Mouse (Mus musculus): ENCODE measurements at regions not wholly inside any gene's neighbourhood (a gene's known extent, or its start where the extent isn't known, plus 50 kb on each side); places are given as distances from the start of the nearest gene placed in this dataset.
A peak's percentile ranks its signal among the peaks of the same experiment; 100 is the strongest.

DNA sequence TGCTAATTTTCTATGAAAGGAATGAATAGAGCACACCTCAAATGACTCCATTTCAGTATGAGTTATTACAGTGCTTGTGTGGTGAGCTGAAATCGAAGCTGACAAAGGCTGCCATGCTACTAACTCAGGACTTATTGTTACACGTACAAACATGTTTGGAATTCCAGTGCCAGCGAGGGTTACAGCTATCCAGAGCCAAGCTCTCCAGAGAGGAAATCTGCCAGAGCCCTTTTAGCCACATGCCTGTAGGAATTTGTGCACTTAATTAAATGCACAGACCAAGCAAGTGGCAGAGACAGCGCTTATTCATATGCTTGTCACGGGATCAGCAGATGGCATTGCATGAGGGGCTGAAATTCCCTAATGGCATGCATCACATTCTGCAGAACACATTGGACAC, 386.4 kb upstream of the Sash1 start:
- H3K36me3 ChIP-seq (ENCODE audit: poor library complexity, severe bottlenecking), result no peaks in the 10 kb centered on the region
- H3K4me3 ChIP-seq, result no peak overlapping the region
- H3K4me1 ChIP-seq, result peaks cover 25% of the 10 kb centered on the region
- peak; percentile 95 for ATAC-seq
- H3K9ac ChIP-seq, result no peak overlapping the region
- WGBS, result 12% methylated on average over 5 of the region's 5 CpGs
- H3K27ac ChIP-seq, result peak overlapping the region; percentile 55
- H3K4me2 ChIP-seq, result peak overlapping the region; percentile 31
- no peaks in the 10 kb centered on the region for H3K9me3 ChIP-seq (replicated peaks)
- no peaks in the 10 kb centered on the region for H3K27me3 ChIP-seq

DNA sequence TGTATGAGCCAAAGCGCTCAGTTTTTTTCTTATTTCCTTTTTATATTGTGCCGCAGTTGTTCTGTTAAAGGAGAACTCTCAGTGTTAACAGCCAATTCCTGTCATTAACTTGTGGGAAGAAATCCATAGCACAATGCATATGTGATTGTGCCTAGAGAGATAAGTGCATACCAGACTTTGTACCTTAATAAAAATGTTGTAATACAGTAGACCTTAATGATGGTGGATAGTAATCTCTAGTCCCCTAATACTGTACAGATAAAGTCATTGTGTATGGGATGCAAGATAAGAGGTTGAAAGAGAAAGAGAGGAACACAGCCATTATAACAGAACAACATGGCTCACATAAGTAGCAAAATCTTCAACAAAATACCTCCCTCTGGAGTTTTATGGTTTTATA, 379.7 kb upstream of the Sash1 start:
- ATAC-seq, result no peak
- no peaks in the 10 kb centered on the region for H3K27me3 ChIP-seq
- H3K4me3 ChIP-seq, result no peak overlapping the region
- H3K9me3 ChIP-seq (replicated peaks), result no peaks in the 10 kb centered on the region
- no peak overlapping the region for H3K27ac ChIP-seq
- no peak overlapping the region for H3K4me2 ChIP-seq
- H3K9ac ChIP-seq, result no peak overlapping the region
- WGBS, result 94% methylated on average over 2 of the region's 2 CpGs
- H3K36me3 ChIP-seq (ENCODE audit: poor library complexity, severe bottlenecking), result no peaks in the 10 kb centered on the region
- H3K4me1 ChIP-seq, result no peaks in the 10 kb centered on the region

DNA sequence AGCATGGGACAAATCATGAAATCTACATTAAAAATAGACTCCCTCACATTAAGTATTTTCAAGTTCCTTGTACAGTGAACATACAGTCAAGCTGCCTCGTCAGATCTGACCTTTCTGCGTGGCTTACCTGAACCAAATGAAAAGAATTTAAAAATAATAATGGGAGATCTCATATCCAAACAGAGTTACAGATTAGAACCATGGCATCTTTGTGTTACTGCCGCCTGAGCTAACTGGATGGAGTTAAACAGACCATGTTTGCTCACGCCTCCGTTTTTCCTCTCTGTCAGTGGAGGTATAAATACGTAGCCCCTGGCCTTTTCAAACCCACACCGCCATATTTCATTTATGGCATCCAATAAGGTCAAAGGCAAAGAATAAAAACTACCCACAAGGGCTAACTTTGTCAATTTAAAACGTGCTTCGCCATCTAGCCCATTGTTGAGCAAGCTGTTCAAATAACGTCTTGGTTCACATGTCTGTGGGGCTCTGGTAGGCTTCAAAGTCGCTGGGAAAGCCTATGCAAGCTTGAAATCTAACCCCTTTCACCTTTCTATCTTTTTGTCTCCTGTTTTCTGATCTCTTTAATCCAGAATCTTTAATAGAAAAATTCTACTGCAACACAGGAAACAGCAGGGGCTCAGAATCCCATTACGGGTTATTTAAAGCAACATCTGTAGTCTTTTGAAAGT, 378.6 kb upstream of the Sash1 start:
- Histone ChIP-seq H3K4me1 (no peaks in the 10 kb centered on the region), H3K36me3 (ENCODE audit: poor library complexity, severe bottlenecking) (no peaks in the 10 kb centered on the region), H3K4me3 (no peak overlapping the region), H3K27ac (no peak overlapping the region), H3K9ac (no peak overlapping the region), H3K9me3 (replicated peaks) (no peaks in the 10 kb centered on the region), H3K27me3 (no peaks in the 10 kb centered on the region), H3K4me2 (no peak overlapping the region)
- peak; percentile 50; the same call in 1 of the 2 replicates for ATAC-seq
- 58% methylated on average over 12 of the region's 12 CpGs for WGBS

DNA sequence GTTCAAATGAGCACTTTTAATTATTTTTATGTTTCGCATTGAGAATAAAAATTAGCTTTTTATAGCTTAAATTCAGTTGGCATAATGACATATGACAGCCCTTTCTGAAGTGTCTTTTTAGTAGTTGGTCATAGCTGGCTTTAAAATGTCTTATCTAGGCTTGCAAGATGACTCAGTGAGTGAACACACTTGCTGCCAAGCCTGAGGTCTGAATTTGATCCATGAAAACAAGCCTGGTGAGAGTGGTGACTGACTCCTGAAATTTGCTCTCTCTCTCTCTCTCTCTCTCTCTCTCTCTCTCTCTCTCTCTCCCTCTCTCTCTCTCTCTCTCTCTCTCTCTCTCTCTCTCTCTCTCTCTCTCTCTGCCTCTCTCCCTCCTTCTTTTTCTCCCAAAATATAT, 372.8 kb upstream of the Sash1 start:
- no peak overlapping the region for H3K27ac ChIP-seq
- H3K4me2 ChIP-seq, result no peak overlapping the region
- no peaks in the 10 kb centered on the region for H3K4me1 ChIP-seq
- H3K9ac ChIP-seq, result no peak overlapping the region
- no peaks in the 10 kb centered on the region for H3K36me3 ChIP-seq (ENCODE audit: poor library complexity, severe bottlenecking)
- 86% methylated on average over 1 of the region's 1 CpGs for WGBS
- H3K4me3 ChIP-seq, result no peak overlapping the region
- H3K27me3 ChIP-seq, result no peaks in the 10 kb centered on the region
- ATAC-seq, result no peak
- no peaks in the 10 kb centered on the region for H3K9me3 ChIP-seq (replicated peaks)

DNA sequence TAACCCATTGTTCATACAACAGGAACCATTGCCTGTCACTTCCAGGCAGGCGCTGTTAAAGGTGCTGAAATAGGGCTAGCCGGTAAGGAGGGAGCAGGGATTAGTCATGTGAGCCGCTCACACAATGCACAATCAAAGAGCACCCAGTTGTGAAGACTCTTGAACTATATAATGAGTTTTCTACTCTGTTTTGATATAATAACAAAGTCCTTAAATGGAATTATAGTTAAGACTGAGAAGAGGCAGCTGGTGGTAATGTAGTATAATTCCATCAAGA, 367.0 kb upstream of the Sash1 start:
- H3K9me3 ChIP-seq (replicated peaks), result no peaks in the 10 kb centered on the region
- H3K27me3 ChIP-seq, result no peaks in the 10 kb centered on the region
- H3K9ac ChIP-seq, result no peak overlapping the region
- WGBS, result 7% methylated on average over 3 of the region's 3 CpGs
- H3K4me2 ChIP-seq, result no peak overlapping the region
- H3K27ac ChIP-seq, result no peak overlapping the region; the same call in 1 of the 2 replicates
- H3K4me1 ChIP-seq, result peaks cover 12% of the 10 kb centered on the region
- H3K36me3 ChIP-seq (ENCODE audit: poor library complexity, severe bottlenecking), result no peaks in the 10 kb centered on the region
- no peak overlapping the region for H3K4me3 ChIP-seq
- peak; percentile 30; the same call in 1 of the 2 replicates for ATAC-seq

DNA sequence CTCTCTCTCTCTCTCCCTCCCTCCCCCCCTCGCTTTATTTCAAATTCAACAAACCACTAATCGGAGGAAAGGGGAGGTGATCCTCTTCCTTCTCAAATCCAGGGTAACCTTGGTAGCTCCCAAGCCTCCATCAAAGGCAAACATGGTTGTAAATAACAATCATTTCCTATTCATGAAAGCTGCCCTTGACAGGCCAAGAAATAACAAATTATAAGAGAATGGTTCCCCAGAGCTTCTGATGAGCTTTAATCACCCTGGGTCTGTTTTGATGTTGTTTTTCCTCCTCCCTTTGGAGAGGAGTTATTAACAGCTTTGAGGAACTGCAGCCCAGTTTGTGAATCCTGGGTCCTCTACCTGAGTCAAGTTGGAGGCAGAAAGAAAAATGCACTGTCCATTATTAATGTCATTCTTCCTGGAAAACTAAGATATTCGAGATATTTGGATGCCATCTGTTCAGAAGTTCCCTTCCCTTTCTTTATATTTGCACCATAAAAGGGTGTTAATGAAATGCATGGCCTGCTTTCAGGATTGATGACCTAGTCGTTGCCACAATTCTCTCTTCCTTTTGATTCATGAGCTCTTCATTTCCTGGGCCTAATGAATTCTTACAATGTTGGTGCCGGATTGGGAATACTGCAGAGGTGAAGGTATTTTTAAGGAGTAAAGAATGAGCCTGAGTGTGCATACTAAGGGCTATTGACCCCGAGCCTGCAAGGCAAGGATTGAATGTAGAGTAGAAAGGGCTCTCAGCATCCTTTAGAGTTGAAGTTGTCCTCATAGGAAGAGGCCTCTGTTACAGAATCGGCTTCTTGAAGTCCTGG, 366.5 kb upstream of the Sash1 start:
- peaks cover 12% of the 10 kb centered on the region for H3K4me1 ChIP-seq
- H3K27me3 ChIP-seq, result no peaks in the 10 kb centered on the region
- H3K9ac ChIP-seq, result no peak overlapping the region
- 23% methylated on average over 7 of the region's 7 CpGs for WGBS
- H3K9me3 ChIP-seq (replicated peaks), result no peaks in the 10 kb centered on the region
- peak overlapping the region; percentile 19; the same call in 1 of the 2 replicates for H3K27ac ChIP-seq
- H3K4me2 ChIP-seq, result no peak overlapping the region
- no peak overlapping the region for H3K4me3 ChIP-seq
- ATAC-seq, result no peak
- H3K36me3 ChIP-seq (ENCODE audit: poor library complexity, severe bottlenecking), result no peaks in the 10 kb centered on the region

DNA sequence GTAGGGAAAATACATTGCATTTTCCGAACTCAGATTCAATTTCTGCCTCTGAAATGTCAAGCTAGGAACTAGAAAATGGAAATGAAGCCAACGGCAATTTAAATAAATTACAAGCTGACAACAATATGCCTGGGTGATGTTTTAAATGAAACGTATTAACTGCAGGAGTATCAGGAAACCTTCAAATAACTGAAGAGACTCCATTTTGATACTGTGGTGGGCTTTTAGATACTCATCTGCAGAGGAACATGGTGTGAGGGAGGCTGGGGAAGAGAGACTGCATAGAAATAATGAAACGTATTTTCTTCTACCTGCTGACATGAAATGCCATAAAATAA, 357.4 kb upstream of the Sash1 start:
- Histone ChIP-seq H3K9ac (no peak overlapping the region), H3K4me2 (no peak overlapping the region), H3K9me3 (replicated peaks) (no peaks in the 10 kb centered on the region), H3K36me3 (ENCODE audit: poor library complexity, severe bottlenecking) (no peaks in the 10 kb centered on the region), H3K27ac (no peak overlapping the region; the same call in 1 of the 2 replicates), H3K4me1 (no peaks in the 10 kb centered on the region), H3K27me3 (no peaks in the 10 kb centered on the region), H3K4me3 (no peak overlapping the region)
- 72% methylated on average over 4 of the region's 4 CpGs for WGBS
- ATAC-seq, result peak; percentile 48; the same call in 1 of the 2 replicates

DNA sequence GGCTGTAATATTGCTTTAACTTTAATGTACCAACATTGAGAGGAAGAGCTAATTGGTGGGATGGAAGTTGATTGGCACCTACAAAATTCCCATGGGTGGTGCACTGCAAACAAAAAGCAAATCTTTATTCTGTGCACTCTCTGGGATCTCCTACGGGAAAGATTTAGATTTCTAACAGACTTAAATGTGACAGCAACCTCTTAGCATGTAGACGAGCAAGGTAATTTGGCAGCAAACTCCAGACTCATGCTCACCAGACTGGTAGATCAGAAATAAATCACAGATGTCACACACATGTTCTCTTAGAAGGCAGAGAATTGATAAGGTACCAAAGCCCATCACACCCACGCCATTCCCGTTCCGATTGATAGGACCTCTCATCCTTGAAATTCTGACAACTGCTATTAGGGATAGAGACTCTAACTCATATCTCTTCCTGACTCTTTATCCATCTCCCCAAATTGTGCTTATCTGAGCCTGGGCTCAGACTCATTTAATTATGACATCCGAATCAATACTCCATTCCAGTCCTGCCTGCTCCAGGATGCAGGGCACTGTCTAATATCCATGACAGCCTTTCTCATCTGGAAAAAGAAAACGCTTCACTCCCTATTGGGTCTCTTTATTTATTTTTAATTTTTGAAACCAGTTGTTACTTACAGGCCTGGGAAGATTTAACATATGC, 356.9 kb upstream of the Sash1 start:
- no peaks in the 10 kb centered on the region for H3K9me3 ChIP-seq (replicated peaks)
- no peak overlapping the region for H3K27ac ChIP-seq
- no peaks in the 10 kb centered on the region for H3K36me3 ChIP-seq (ENCODE audit: poor library complexity, severe bottlenecking)
- H3K4me2 ChIP-seq, result no peak overlapping the region
- no peak overlapping the region for H3K4me3 ChIP-seq
- ATAC-seq, result peak; percentile 36; the same call in 1 of the 2 replicates
- no peak overlapping the region for H3K9ac ChIP-seq
- no peaks in the 10 kb centered on the region for H3K4me1 ChIP-seq
- H3K27me3 ChIP-seq, result no peaks in the 10 kb centered on the region
- WGBS, result 81% methylated on average over 7 of the region's 7 CpGs

DNA sequence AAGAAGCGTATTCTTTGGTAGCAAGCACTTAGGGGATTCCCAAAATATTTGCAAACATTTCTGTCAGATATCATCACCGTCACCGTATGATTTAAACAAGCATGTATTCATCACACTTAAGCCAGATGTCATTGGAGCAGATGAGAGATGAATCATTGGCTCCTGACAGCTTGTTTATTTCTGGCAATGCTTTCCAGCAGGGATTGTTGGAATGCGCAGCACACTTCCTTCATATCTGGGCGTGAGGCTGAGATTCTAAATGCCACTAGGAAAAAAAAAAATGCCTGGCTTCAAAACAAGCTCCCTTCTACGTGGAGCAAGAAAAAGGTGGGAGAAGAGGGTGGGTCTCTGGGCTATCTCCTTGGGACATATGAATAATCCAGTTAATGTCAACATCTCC, 354.1 kb upstream of the Sash1 start:
- Histone ChIP-seq H3K9me3 (replicated peaks) (no peaks in the 10 kb centered on the region), H3K9ac (no peak overlapping the region), H3K36me3 (ENCODE audit: poor library complexity, severe bottlenecking) (no peaks in the 10 kb centered on the region), H3K27ac (no peak overlapping the region), H3K4me3 (no peak overlapping the region), H3K4me1 (no peaks in the 10 kb centered on the region), H3K4me2 (no peak overlapping the region), H3K27me3 (no peaks in the 10 kb centered on the region)
- 70% methylated on average over 6 of the region's 6 CpGs for WGBS
- ATAC-seq, result no peak

DNA sequence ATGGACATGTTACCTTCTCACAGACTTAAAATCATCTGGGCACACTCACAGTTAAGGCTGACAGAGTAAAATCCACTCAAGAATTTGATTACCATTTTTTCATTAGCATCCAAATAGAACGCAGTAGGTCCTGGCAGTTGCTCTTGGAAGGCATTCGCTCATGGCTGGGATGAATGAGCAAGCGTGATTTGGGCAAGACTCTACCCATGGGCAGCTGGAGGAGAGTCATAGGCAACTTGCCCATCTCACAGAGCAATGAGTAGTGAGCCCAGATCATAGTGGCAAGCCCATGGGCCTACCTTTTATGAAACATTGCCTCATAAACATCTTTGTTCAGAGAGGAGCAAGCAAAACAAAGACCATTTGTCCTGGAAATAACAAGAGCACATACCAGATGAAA, 345.9 kb upstream of the Sash1 start:
- 69% methylated on average over 3 of the region's 3 CpGs for WGBS

DNA sequence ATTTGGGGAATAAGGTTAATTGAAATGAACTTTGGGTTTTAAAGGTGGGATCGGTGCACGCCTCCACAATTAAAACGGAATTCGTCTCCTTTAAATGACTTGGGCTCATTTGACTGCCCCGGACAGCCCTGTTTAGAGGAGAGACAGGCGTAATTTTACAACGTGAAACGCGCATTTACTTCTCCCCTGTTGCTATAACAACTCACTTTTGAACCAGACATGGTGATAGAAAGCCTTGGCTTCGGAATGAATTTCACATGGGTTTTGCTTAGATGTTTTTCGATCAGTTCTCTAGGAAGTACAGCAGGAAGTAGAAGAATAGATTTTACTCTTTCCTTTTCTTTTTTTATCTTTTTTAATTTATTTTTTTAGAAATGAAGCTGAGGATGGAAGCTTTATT, 343.2 kb upstream of the Sash1 start:
- Histone ChIP-seq H3K27me3 (no peaks in the 10 kb centered on the region), H3K4me2 (no peak overlapping the region), H3K9ac (no peak overlapping the region), H3K9me3 (replicated peaks) (no peaks in the 10 kb centered on the region), H3K4me1 (peaks cover 14% of the 10 kb centered on the region), H3K4me3 (no peak overlapping the region), H3K36me3 (ENCODE audit: poor library complexity, severe bottlenecking) (no peaks in the 10 kb centered on the region), H3K27ac (no peak overlapping the region)
- WGBS, result 69% methylated on average over 11 of the region's 11 CpGs
- ATAC-seq, result no peak

More for the DNA sequence above, 345.9 kb upstream of the Sash1 start:
- no peak overlapping the region for H3K27ac ChIP-seq
- no peak overlapping the region for H3K4me2 ChIP-seq
- ATAC-seq, result peak; percentile 65; the same call in 1 of the 2 replicates
- H3K9me3 ChIP-seq (replicated peaks), result no peaks in the 10 kb centered on the region
- H3K4me1 ChIP-seq, result peaks cover 14% of the 10 kb centered on the region
- H3K4me3 ChIP-seq, result no peak overlapping the region
- no peaks in the 10 kb centered on the region for H3K27me3 ChIP-seq
- no peaks in the 10 kb centered on the region for H3K36me3 ChIP-seq (ENCODE audit: poor library complexity, severe bottlenecking)
- H3K9ac ChIP-seq, result no peak overlapping the region

DNA sequence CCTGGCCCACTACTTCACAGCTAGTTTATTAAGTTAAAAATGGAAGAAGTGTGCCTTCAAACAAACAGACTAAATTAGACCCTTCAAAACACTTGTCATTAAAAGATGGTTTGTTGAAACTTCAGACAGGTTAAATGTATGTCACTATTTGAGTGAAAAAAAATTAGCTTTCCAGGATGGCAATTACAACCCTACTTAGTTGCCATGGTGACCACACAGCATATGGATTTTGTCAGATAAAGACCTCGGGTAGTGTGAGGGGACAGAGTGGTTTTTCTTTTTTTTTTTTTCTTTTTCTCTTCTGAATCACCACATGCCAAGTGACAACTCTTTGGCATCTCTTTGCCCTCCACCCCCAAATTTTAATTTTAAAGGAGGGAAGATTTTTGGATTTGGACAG, 341.5 kb upstream of the Sash1 start:
- H3K27me3 ChIP-seq, result no peaks in the 10 kb centered on the region
- no peak overlapping the region for H3K9ac ChIP-seq
- H3K27ac ChIP-seq, result no peak overlapping the region
- 3% methylated on average over 1 of the region's 1 CpGs for WGBS
- no peaks in the 10 kb centered on the region for H3K36me3 ChIP-seq (ENCODE audit: poor library complexity, severe bottlenecking)
- no peak overlapping the region for H3K4me3 ChIP-seq
- peak; percentile 48; the same call in 1 of the 2 replicates for ATAC-seq
- H3K4me1 ChIP-seq, result peaks cover 14% of the 10 kb centered on the region
- H3K9me3 ChIP-seq (replicated peaks), result no peaks in the 10 kb centered on the region
- no peak overlapping the region for H3K4me2 ChIP-seq

All from forebrain, embryonic 13.5 days (tissue).